Comparison of ENCODE assay signal across 28 mouse cellular contexts in the genomic region with DNA sequence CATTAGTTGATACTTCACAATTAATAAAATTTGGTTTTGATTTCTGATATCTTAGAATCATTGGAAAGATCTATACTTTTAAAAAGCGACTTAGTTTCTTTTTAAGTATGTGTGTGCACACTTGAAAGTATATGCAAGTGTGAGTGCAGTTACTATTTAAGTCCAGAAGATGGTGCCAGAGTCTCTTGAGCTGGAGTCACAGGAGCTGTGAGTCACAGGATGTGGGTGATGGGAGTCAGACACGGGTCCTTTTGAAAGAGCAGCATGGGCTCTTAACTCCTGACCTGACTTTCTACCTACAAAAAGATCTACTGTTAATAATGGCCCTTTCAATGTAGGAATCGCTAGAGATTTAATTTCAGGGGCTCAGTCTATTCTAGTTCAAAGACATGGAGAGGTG.
DNase-seq lines count a peak whose midpoint lies in the region; ATAC-seq and TF ChIP-seq lines count a peak whose summit lies in the region.
"Had no signal": no experiment of that assay in that cellular context is flagged by ENCODE, and none has a peak within 500 bp of the region (broad histone marks: within the 10 kb centered on the region; RNA-seq: fewer than 3 reads in every experiment).

No protein-coding gene starts in this region.

- no peak overlapping the region for H3K9ac ChIP-seq in ES-E14 (ENCODE audit: insufficient read depth, low read depth, low read length, poor library complexity, severe bottlenecking)
- H3K9ac ChIP-seq in kidney, embryonic 14.5 days (ENCODE audit: low read depth, low read length): no peak overlapping the region
- H3K9ac ChIP-seq: embryonic facial prominence, embryonic 13.5 days; embryonic facial prominence, embryonic 15.5 days; forebrain, embryonic 12.5 days had no signal

- peak; percentile 16; the same call in 1 of the 2 replicates for TF ChIP-seq CTCF in layer of hippocampus, adult 2 months (conservative IDR thresholded peaks at IDR 0.05)
- peak; percentile 10 for TF ChIP-seq CTCF in Patski (IDR thresholded peaks at IDR 0.05)

- CTCF ChIA-PET in Patski (lab: Charles Lee): no interaction called here

- in situ Hi-C loops in ES-E14 (cut with MboI; ENCODE audit: low sequenced_read_pairs in 2 of 2, unreplicated experiment in 2 of 2): no loop called here
- in situ Hi-C loops in Patski (cut with MboI; ENCODE audit: low pct_unique_long_range_greater_than_20kb): no loop called here

- DNase-seq in layer of hippocampus, adult 2 months (ENCODE audit: low spot score in 2 of 2): no peak
- no peak for DNase-seq in layer of hippocampus, postnatal 25 days (ENCODE audit: extremely low spot score in 1 of 2, low spot score in 1 of 2)
- DNase-seq in ES-E14 (ENCODE audit: low read depth, low spot score): peak; percentile 12
- no peak for DNase-seq in Patski (ENCODE audit: low read depth, low spot score)
- DNase-seq in ZHBTc4 (ENCODE audit: low read depth, low spot score): peak; percentile 45
- DNase-seq in heart, postnatal 4 days: no peak
- no peak for DNase-seq in retina, postnatal 1 day
- DNase-seq: adrenal gland, adult 2 months; adrenal gland, postnatal 10 days; adrenal gland, postnatal 25 days; B cell, adult 2 months; cerebellum, adult 11 months; cerebellum, adult 18-20 months; cerebellum, adult 8-10 months; cerebellum, adult 9-11 months; cerebellum, postnatal 14 days; cerebellum, postnatal 36 days; embryo, embryonic 11 days had no signal

- H3K9me3 ChIP-seq in ES-E14 (ENCODE audit: control insufficient read depth, insufficient read depth, low read depth, low read length): no peaks in the 10 kb centered on the region
- 0 out of 2 replicates have a peak, but pooled peaks cover 3% of the 10 kb centered on the region for H3K9me3 ChIP-seq in kidney, embryonic 14.5 days (ENCODE audit: control insufficient read depth, low read length)
- H3K9me3 ChIP-seq: embryonic facial prominence, embryonic 13.5 days; embryonic facial prominence, embryonic 15.5 days; forebrain, embryonic 10.5 days; forebrain, embryonic 12.5 days had no signal

- 86% methylated on average over 3 of the region's 3 CpGs for WGBS in kidney, embryonic 14.5 days

- H3K4me2 ChIP-seq in kidney, embryonic 14.5 days (replicated peaks; ENCODE audit: low read depth, low read length): no peak overlapping the region
- H3K4me2 ChIP-seq: embryonic facial prominence, embryonic 13.5 days; embryonic facial prominence, embryonic 15.5 days; forebrain, embryonic 12.5 days had no signal

- H3K36me3 ChIP-seq in ES-E14 (ENCODE audit: control insufficient read depth, insufficient read depth, low read length, poor library complexity, severe bottlenecking): no peaks in the 10 kb centered on the region
- no peaks in the 10 kb centered on the region for H3K36me3 ChIP-seq in kidney, embryonic 14.5 days (ENCODE audit: control insufficient read depth, insufficient read depth, low read length)
- H3K36me3 ChIP-seq: embryonic facial prominence, embryonic 13.5 days; embryonic facial prominence, embryonic 15.5 days; forebrain, embryonic 10.5 days; forebrain, embryonic 12.5 days had no signal

- POLR2A ChIA-PET in Patski (lab: Charles Lee): no interaction called here

- no peak overlapping the region for H3K27ac ChIP-seq in layer of hippocampus, adult 2 months
- H3K27ac ChIP-seq in ES-E14 (ENCODE audit: insufficient read depth, low read depth, low read length, poor library complexity, severe bottlenecking): no peak overlapping the region
- H3K27ac ChIP-seq in kidney, embryonic 14.5 days (ENCODE audit: low read depth, low read length): no peak overlapping the region
- H3K27ac ChIP-seq: embryonic facial prominence, embryonic 13.5 days; embryonic facial prominence, embryonic 15.5 days; forebrain, embryonic 10.5 days; forebrain, embryonic 12.5 days had no signal

- H3K4me1 ChIP-seq in ES-E14 (ENCODE audit: control insufficient read depth in 2 of 2, insufficient read depth in 2 of 2, low read length in 2 of 2, poor library complexity in 1 of 2): no peaks in the 10 kb centered on the region
- no peaks in the 10 kb centered on the region for H3K4me1 ChIP-seq in kidney, embryonic 14.5 days (ENCODE audit: control insufficient read depth, insufficient read depth, low read length)
- H3K4me1 ChIP-seq: embryonic facial prominence, embryonic 13.5 days; embryonic facial prominence, embryonic 15.5 days; forebrain, embryonic 10.5 days; forebrain, embryonic 12.5 days had no signal

- no peak for ATAC-seq in Patski
- ATAC-seq in kidney, embryonic 14.5 days (ENCODE audit: low FRiP score, low TSS enrichment): no peak
- ATAC-seq: CD4-positive, CD25-positive, alpha-beta regulatory T cell, adult 4 months; forebrain, embryonic 14.5 days; forebrain, embryonic 16.5 days had no signal

- H3K4me3 ChIP-seq in layer of hippocampus, adult 2 months: no peak overlapping the region
- no peak overlapping the region for H3K4me3 ChIP-seq in ES-E14 (ENCODE audit: insufficient read depth in 1 of 2, low read depth in 1 of 2, low read length in 2 of 2, poor library complexity in 1 of 2, severe bottlenecking in 1 of 2)
- no peak overlapping the region for H3K4me3 ChIP-seq in kidney, embryonic 14.5 days (ENCODE audit: low read length)
- H3K4me3 ChIP-seq: embryonic facial prominence, embryonic 13.5 days; embryonic facial prominence, embryonic 15.5 days; erythroblast, embryonic 14.5 days; forebrain, embryonic 10.5 days; forebrain, embryonic 12.5 days had no signal

- no peaks in the 10 kb centered on the region for H3K27me3 ChIP-seq in Patski
- no peaks in the 10 kb centered on the region for H3K27me3 ChIP-seq in kidney, embryonic 14.5 days (ENCODE audit: control insufficient read depth, insufficient read depth, low read length)
- H3K27me3 ChIP-seq: CH12.LX; embryonic facial prominence, embryonic 13.5 days; embryonic facial prominence, embryonic 15.5 days; forebrain, embryonic 12.5 days had no signal

TF ChIP-seq in ES-E14, 5 proteins besides CTCF, POLR2A, EP300 and RAD21:
- TF ChIP-seq CHD2 (IDR thresholded peaks at IDR 0.05; ENCODE audit: low read depth, low read length): no peak
- TF ChIP-seq ZC3H11A (IDR thresholded peaks at IDR 0.05; ENCODE audit: borderline replicate concordance, low read depth, low read length): no peak
- no peak for TF ChIP-seq ZNF384 (IDR thresholded peaks at IDR 0.05; ENCODE audit: low read depth, low read length)
- TF ChIP-seq MAFK (IDR thresholded peaks at IDR 0.05; ENCODE audit: insufficient read depth, low read depth, low read length): no peak
- no peak for TF ChIP-seq HCFC1 (IDR thresholded peaks at IDR 0.05; ENCODE audit: borderline replicate concordance, insufficient read depth, low read length)

Comparison
In these comparisons a context has a peak if more than half of its experiments do, and no peak if none do; other contexts are left out.
1. DNase-seq: peak in ES-E14 (single experiment) and ZHBTc4 (single experiment); none in layer of hippocampus, adult 2 months (0 of 2), layer of hippocampus, postnatal 25 days (0 of 2), Patski (single experiment), heart, postnatal 4 days (single experiment) and retina, postnatal 1 day (single experiment).